Mouse (Mus musculus) fat pad, adult 2 months (tissue): ENCODE results near the gene Ccdc167.

Experiments used
- DNase-seq: peaks from one replicate; pipeline ENCODE4 v3.0.0-alpha.2; 2011; ENCODE audit warnings: low read depth, low spot score; ENCODE audit errors: extremely low read depth

The Ccdc167 gene

GRCm38 (mm10) chr17:29640971-29641370 is 75.9 kb downstream of the Ccdc167 start:
- DNase-seq, result no peak

- no peak for DNase-seq
Observed at GRCm38 (mm10) chr17:29637895-29638294, 78.9 kb downstream of the Ccdc167 start.

- DNase-seq, result no peak
Observed at GRCm38 (mm10) chr17:29637377-29637776, 79.5 kb downstream of the Ccdc167 start.
